Comparison of ENCODE assay signal across 16 mouse cellular contexts in genomic region chr3:65145152-65145551, GRCm38 (mm10). TPM values are rescaled to one million over a fixed set of nuclear protein-coding genes. Genes with fewer than 3 reads are reported as not detected.
DNase-seq lines count a peak whose midpoint lies in the region; ATAC-seq and TF ChIP-seq lines count a peak whose summit lies in the region.
"Had no signal": no experiment of that assay in that cellular context is flagged by ENCODE, and none has a peak within 500 bp of the region (broad histone marks: within the 10 kb centered on the region; RNA-seq: fewer than 3 reads in every experiment).

No protein-coding gene starts in this region.

- no peaks in the 10 kb centered on the region for H3K27me3 ChIP-seq in hindbrain, embryonic 10.5 days (ENCODE audit: insufficient read depth, poor library complexity, severe bottlenecking)
- no peaks in the 10 kb centered on the region for H3K27me3 ChIP-seq in hindbrain, embryonic 12.5 days
- H3K27me3 ChIP-seq in hindbrain, postnatal 0 days (ENCODE audit: insufficient read depth, low read length) = no peaks in the 10 kb centered on the region
- H3K27me3 ChIP-seq in neural tube, embryonic 15.5 days (replicated peaks) = no peaks in the 10 kb centered on the region

- H3K9ac ChIP-seq in hindbrain, embryonic 12.5 days = no peak overlapping the region
- H3K9ac ChIP-seq in hindbrain, postnatal 0 days (replicated peaks; ENCODE audit: low read length) = no peak overlapping the region
- H3K9ac ChIP-seq in neural tube, embryonic 15.5 days (replicated peaks) = no peak overlapping the region

- no peaks in the 10 kb centered on the region for H3K36me3 ChIP-seq in hindbrain, embryonic 10.5 days
- no peaks in the 10 kb centered on the region for H3K36me3 ChIP-seq in hindbrain, embryonic 12.5 days
- no peaks in the 10 kb centered on the region for H3K36me3 ChIP-seq in hindbrain, postnatal 0 days (ENCODE audit: insufficient read depth, low read length)
- no peaks in the 10 kb centered on the region for H3K36me3 ChIP-seq in neural tube, embryonic 15.5 days

- no peaks in the 10 kb centered on the region for H3K9me3 ChIP-seq in hindbrain, embryonic 10.5 days
- H3K9me3 ChIP-seq in hindbrain, embryonic 12.5 days (replicated peaks) = no peaks in the 10 kb centered on the region
- no peaks in the 10 kb centered on the region for H3K9me3 ChIP-seq in hindbrain, postnatal 0 days (ENCODE audit: low read length)
- H3K9me3 ChIP-seq in neural tube, embryonic 15.5 days (replicated peaks) = no peaks in the 10 kb centered on the region

- intact Hi-C loops in left cerebral cortex, adult 2 months (cut with DNase I) = no loop called here

- no peak overlapping the region for H3K4me3 ChIP-seq in hindbrain, embryonic 10.5 days
- no peak overlapping the region for H3K4me3 ChIP-seq in hindbrain, embryonic 12.5 days
- no peak overlapping the region for H3K4me3 ChIP-seq in hindbrain, postnatal 0 days (ENCODE audit: low read length)
- H3K4me3 ChIP-seq in neural tube, embryonic 15.5 days (replicated peaks) = no peak overlapping the region
- no peak overlapping the region for H3K4me3 ChIP-seq in left cerebral cortex, adult 2 months

- no peak overlapping the region for H3K4me2 ChIP-seq in hindbrain, embryonic 12.5 days (replicated peaks)
- H3K4me2 ChIP-seq in hindbrain, postnatal 0 days (ENCODE audit: low read depth, low read length) = no peak overlapping the region
- no peak overlapping the region for H3K4me2 ChIP-seq in neural tube, embryonic 15.5 days
- H3K4me2 ChIP-seq: heart, embryonic 11.5 days had no signal

- H3K4me1 ChIP-seq in hindbrain, embryonic 10.5 days (replicated peaks) = peaks cover 5% of the 10 kb centered on the region; the same call in 1 of the 2 replicates
- no peaks in the 10 kb centered on the region for H3K4me1 ChIP-seq in hindbrain, embryonic 12.5 days
- no peaks in the 10 kb centered on the region for H3K4me1 ChIP-seq in hindbrain, postnatal 0 days (ENCODE audit: insufficient read depth, low read length)
- no peaks in the 10 kb centered on the region for H3K4me1 ChIP-seq in neural tube, embryonic 15.5 days

- TF ChIP-seq CTCF in hindbrain, postnatal 0 days (IDR thresholded peaks at IDR 0.05; ENCODE audit: low read depth) = no peak
- no peak for TF ChIP-seq CTCF in left cerebral cortex, adult 2 months (IDR thresholded peaks at IDR 0.05)

- no peak overlapping the region for H3K27ac ChIP-seq in hindbrain, embryonic 10.5 days
- H3K27ac ChIP-seq in hindbrain, embryonic 12.5 days = no peak overlapping the region
- H3K27ac ChIP-seq in hindbrain, postnatal 0 days = no peak overlapping the region
- no peak overlapping the region for H3K27ac ChIP-seq in neural tube, embryonic 15.5 days (replicated peaks)
- H3K27ac ChIP-seq in left cerebral cortex, adult 2 months = no peak overlapping the region

- no peak for ATAC-seq in hindbrain, embryonic 12.5 days (ENCODE audit: low FRiP score)
- ATAC-seq in hindbrain, postnatal 0 days = 0 out of 2 replicates have a peak, but pooled peaks have one; percentile 51
- peak; percentile 59 for ATAC-seq in neural tube, embryonic 15.5 days (ENCODE audit: low FRiP score)
- ATAC-seq in activated CD4-positive, CD25-positive, alpha-beta regulatory T cell, adult 4 months = no peak

- WGBS in hindbrain, embryonic 10.5 days = 34% methylated on average over 5 of the region's 5 CpGs
- WGBS in hindbrain, embryonic 12.5 days = 27% methylated on average over 5 of the region's 5 CpGs
- 14% methylated on average over 5 of the region's 5 CpGs for WGBS in hindbrain, postnatal 0 days
- WGBS in neural tube, embryonic 15.5 days = 31% methylated on average over 5 of the region's 5 CpGs

- DNase-seq in hindbrain, embryonic 10.5 days (ENCODE audit: low spot score) = peak; percentile 5
- peak; percentile 31 for DNase-seq in embryo, embryonic 11 days
- peak; percentile 47 for DNase-seq in hindbrain, postnatal 0 days (ENCODE audit: low spot score)
- DNase-seq in gastrocnemius, postnatal 4 days (ENCODE audit: low spot score in 2 of 2) = no peak
- DNase-seq in left cerebral cortex, adult 2 months (ENCODE audit: extremely low spot score in 1 of 2, low spot score in 2 of 2) = no peak
- DNase-seq: B cell, adult 2 months; cerebellum, postnatal 10 days; heart, postnatal 4 days; kidney, adult 2 months; kidney, postnatal 4 days; right cerebral cortex, postnatal 4 days had no signal

RNA-seq across cellular contexts. Expression of gene Kcnab1, which starts 36.0 kb away (rescaled TPM):
- 5.5 TPM in 2 replicates for polyA plus RNA-seq in hindbrain, embryonic 10.5 days (2016; fragmentation: Nextera tagmentation; extraction: Ambion mirVana)
- 6.3 and 6.7 TPM in 2 replicates for polyA plus RNA-seq in hindbrain, embryonic 12.5 days (2016; fragmentation: Nextera tagmentation; extraction: Ambion mirVana)
- 6.3 and 7.6 TPM in 2 replicates for total RNA-seq in hindbrain, postnatal 0 days (2014; rRNA removed)
- 11.3 and 11.5 TPM in 2 replicates for polyA plus RNA-seq in hindbrain, postnatal 0 days (2015; fragmentation: Nextera tagmentation; extraction: Ambion mirVana)
- polyA plus RNA-seq in neural tube, embryonic 15.5 days (2015; fragmentation: Nextera tagmentation; extraction: Ambion mirVana) = 15.4 and 16.3 TPM in 2 replicates
- polyA plus RNA-seq in activated CD4-positive, CD25-positive, alpha-beta regulatory T cell, adult 4 months (2017; shearing (Covaris generic)) = under 1 TPM; 0.70 to 0.95 TPM
- total RNA-seq in gastrocnemius, postnatal 4 days (2021) = 10 to 100 TPM; 13.1 to 14.6 TPM
- 10 to 100 TPM; 84.1 to 84.2 TPM for total RNA-seq in left cerebral cortex, adult 2 months (2021)
- total RNA-seq: monocyte, adult 5-6 weeks had no signal

Comparison
In these comparisons a context has a peak if more than half of its experiments do, and no peak if none do; other contexts are left out.
1. ATAC-seq: peak in hindbrain, postnatal 0 days (single experiment) and neural tube, embryonic 15.5 days (single experiment); none in hindbrain, embryonic 12.5 days (single experiment) and activated CD4-positive, CD25-positive, alpha-beta regulatory T cell, adult 4 months (single experiment).
2. DNase-seq: peak in hindbrain, embryonic 10.5 days (single experiment), embryo, embryonic 11 days (single experiment) and hindbrain, postnatal 0 days (single experiment); none in gastrocnemius, postnatal 4 days (0 of 2) and left cerebral cortex, adult 2 months (0 of 2).